Mouse (Mus musculus): ENCODE measurements around the gene Enc1.

DNA sequence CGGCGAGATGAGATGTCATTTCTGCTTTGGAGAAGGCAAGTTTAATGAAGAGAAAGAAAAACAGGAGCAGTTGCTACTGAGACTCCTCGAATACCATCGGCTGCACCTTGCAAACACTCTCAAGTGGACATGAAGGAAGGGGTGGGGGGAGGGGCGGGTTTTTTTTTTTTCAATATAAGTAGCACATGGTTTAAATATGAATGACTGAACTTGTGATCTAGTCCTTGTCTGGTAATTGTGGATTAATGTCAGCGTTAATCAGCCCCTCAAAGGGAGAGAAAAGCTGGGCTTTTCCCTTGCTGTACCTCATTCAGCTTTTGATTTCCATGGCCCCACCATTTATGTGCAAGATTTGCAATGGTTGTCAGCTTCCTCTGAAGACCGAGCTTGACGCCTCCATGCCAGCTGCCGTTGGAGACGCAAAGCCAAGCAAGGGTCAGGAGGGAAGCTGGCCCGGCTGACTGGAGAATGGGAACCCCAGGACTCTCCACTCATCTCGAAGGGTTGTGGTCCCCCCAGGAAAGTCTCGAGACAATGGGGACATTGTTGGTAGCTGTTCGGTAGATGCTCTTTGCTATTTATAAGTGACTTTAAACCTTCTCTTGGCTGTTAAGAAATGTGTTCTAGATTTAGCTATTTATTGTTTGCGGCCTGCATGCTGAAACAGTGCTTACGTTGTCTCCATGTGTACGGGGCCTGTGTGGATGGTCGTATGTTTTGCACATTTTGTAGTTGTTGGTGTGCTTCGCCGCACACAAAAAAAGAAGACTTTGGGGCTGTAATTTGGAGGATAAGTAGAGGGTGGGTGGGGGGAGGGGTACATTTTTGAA, 9.9 kb downstream of the Enc1 start:
- no peak for TF ChIP-seq CTCF (IDR thresholded peaks at IDR 0.05; ENCODE audit: control insufficient read depth, insufficient read depth, low read length)
- TF ChIP-seq POLR2A (IDR thresholded peaks at IDR 0.05; ENCODE audit: borderline replicate concordance, control insufficient read depth, low read depth, low read length) = no peak

Data from bone marrow, adult 2 months (tissue).